Mouse (Mus musculus): ENCODE data around the gene March10. TPM values are rescaled to one million over a fixed set of nuclear protein-coding genes. Genes with fewer than 3 reads are reported as not detected.

Gene March10
- polyA plus RNA-seq, 2 experiments = not detected

- Histone ChIP-seq H3K36me3 (replicated peaks; ENCODE audit: control insufficient read depth, insufficient read depth, low read depth) (no peaks in the 10 kb centered on the region), H3K4me2 (ENCODE audit: low read depth) (no peak overlapping the region), H3K4me1 (replicated peaks; ENCODE audit: control insufficient read depth in 2 of 2, insufficient read depth in 2 of 2, low read length in 1 of 2) (no peaks in the 10 kb centered on the region), H3K27me3 (ENCODE audit: control insufficient read depth, insufficient read depth, low read length) (no peaks in the 10 kb centered on the region), H3K9me3 (ENCODE audit: control insufficient read depth, low read length) (no peaks in the 10 kb centered on the region), H3K4me3 (ENCODE audit: insufficient read depth in 1 of 2, low read depth in 2 of 2, low read length in 2 of 2) (no peak overlapping the region), H3K27ac (no peak overlapping the region), H3K9ac (replicated peaks) (no peak overlapping the region)
- TF ChIP-seq CTCF (IDR thresholded peaks at IDR 0.05; ENCODE audit: low read depth) (no peak), EP300 (IDR thresholded peaks at IDR 0.05; ENCODE audit: low read depth) (no peak)
- ATAC-seq (ENCODE audit: insufficient read depth) (no peak), DNase-seq (ENCODE audit: low read depth in 3 of 3, low spot score in 3 of 3) (no peak)
- 90% methylated on average over 9 of the region's 9 CpGs for WGBS (ENCODE audit: insufficient replicate concordance)
These were observed 71.3 kb downstream of the March10 start for GRCm38 (mm10) chr11:105385266-105385665.

GRCm38 (mm10) chr11:105375821-105376235 lies 80.7 kb downstream of the March10 start:
- Histone ChIP-seq H3K4me1 (replicated peaks; ENCODE audit: control insufficient read depth in 2 of 2, insufficient read depth in 2 of 2, low read length in 1 of 2) (peaks cover 15 to 21% of the 10 kb centered on the region in 2 experiments), H3K4me3 (ENCODE audit: insufficient read depth in 1 of 2, low read depth in 2 of 2, low read length in 2 of 2) (no peak overlapping the region), H3K36me3 (replicated peaks; ENCODE audit: control insufficient read depth, insufficient read depth, low read depth) (no peaks in the 10 kb centered on the region), H3K27me3 (ENCODE audit: control insufficient read depth, insufficient read depth, low read length) (no peaks in the 10 kb centered on the region), H3K27ac (no peak overlapping the region), H3K4me2 (ENCODE audit: low read depth) (no peak overlapping the region), H3K9me3 (ENCODE audit: control insufficient read depth, low read length) (no peaks in the 10 kb centered on the region), H3K9ac (replicated peaks) (no peak overlapping the region)
- DNase-seq (ENCODE audit: low read depth in 3 of 3, low spot score in 3 of 3) (no peak), ATAC-seq (ENCODE audit: insufficient read depth) (no peak)
- WGBS (ENCODE audit: insufficient replicate concordance) = 64% methylated on average over 1 of the region's 1 CpGs
- TF ChIP-seq CTCF (IDR thresholded peaks at IDR 0.05; ENCODE audit: low read depth) = no peak
- TF ChIP-seq EP300 (IDR thresholded peaks at IDR 0.05; ENCODE audit: low read depth) = no peak

- no peaks in the 10 kb centered on the region for H3K9me3 ChIP-seq (ENCODE audit: control insufficient read depth, low read length)
- no peaks in the 10 kb centered on the region for H3K36me3 ChIP-seq (replicated peaks; ENCODE audit: control insufficient read depth, insufficient read depth, low read depth)
- H3K9ac ChIP-seq (replicated peaks) = 0 out of 2 replicates have a peak overlapping the region, but pooled peaks have one; percentile 2
- peaks cover 15 to 21% of the 10 kb centered on the region in 2 experiments for H3K4me1 ChIP-seq (replicated peaks; ENCODE audit: control insufficient read depth in 2 of 2, insufficient read depth in 2 of 2, low read length in 1 of 2)
- H3K27ac ChIP-seq = peak overlapping the region; percentile 8
- H3K4me3 ChIP-seq (ENCODE audit: insufficient read depth in 1 of 2, low read depth in 2 of 2, low read length in 2 of 2) = no peak overlapping the region
- WGBS (ENCODE audit: insufficient replicate concordance) = 37% methylated on average over 10 of the region's 10 CpGs
- peak; percentile 69 for ATAC-seq (ENCODE audit: insufficient read depth)
- TF ChIP-seq CTCF (IDR thresholded peaks at IDR 0.05; ENCODE audit: low read depth) (peak; percentile 26), EP300 (IDR thresholded peaks at IDR 0.05; ENCODE audit: low read depth) (peak; percentile 55)
- peak overlapping the region; percentile 33 for H3K4me2 ChIP-seq (ENCODE audit: low read depth)
- DNase-seq (ENCODE audit: low read depth in 3 of 3, low spot score in 3 of 3) = no peak
- H3K27me3 ChIP-seq (ENCODE audit: control insufficient read depth, insufficient read depth, low read length) = no peaks in the 10 kb centered on the region
These were observed 81.9 kb downstream of the March10 start for GRCm38 (mm10) chr11:105374526-105375175.

DNA sequence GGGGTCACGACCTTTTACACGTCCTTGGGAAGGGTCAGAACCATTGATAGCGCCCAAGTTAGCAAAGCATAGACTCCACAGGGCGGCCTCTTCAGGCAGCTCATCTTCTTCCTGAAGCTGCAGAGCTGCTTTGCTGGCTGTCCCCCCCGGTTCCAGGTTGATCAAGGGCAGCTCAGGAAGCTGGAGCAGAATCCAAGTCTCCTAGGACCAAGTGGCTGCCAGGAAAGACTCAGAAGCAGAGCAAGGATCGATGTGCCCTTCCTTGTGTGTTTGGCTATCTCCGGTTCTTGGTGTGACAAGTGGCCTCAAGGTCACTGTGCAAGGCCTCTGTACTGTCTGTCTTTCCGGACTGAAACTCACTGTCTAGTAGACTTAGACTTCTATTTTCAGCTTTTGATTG lies 82.7 kb downstream of the March10 start:
- Histone ChIP-seq H3K36me3 (replicated peaks; ENCODE audit: control insufficient read depth, insufficient read depth, low read depth) (no peaks in the 10 kb centered on the region), H3K4me3 (ENCODE audit: insufficient read depth in 1 of 2, low read depth in 2 of 2, low read length in 2 of 2) (no peak overlapping the region), H3K4me2 (ENCODE audit: low read depth) (no peak overlapping the region), H3K9ac (replicated peaks) (no peak overlapping the region), H3K27me3 (ENCODE audit: control insufficient read depth, insufficient read depth, low read length) (no peaks in the 10 kb centered on the region), H3K4me1 (replicated peaks; ENCODE audit: control insufficient read depth in 2 of 2, insufficient read depth in 2 of 2, low read length in 1 of 2) (peaks cover 15 to 23% of the 10 kb centered on the region in 2 experiments), H3K27ac (no peak overlapping the region), H3K9me3 (ENCODE audit: control insufficient read depth, low read length) (no peaks in the 10 kb centered on the region)
- ATAC-seq (ENCODE audit: insufficient read depth) (no peak), DNase-seq (ENCODE audit: low read depth in 3 of 3, low spot score in 3 of 3) (no peak)
- no peak for TF ChIP-seq EP300 (IDR thresholded peaks at IDR 0.05; ENCODE audit: low read depth)
- TF ChIP-seq CTCF (IDR thresholded peaks at IDR 0.05; ENCODE audit: low read depth) = no peak
- WGBS (ENCODE audit: insufficient replicate concordance) = 55% methylated on average over 8 of the region's 8 CpGs

DNA sequence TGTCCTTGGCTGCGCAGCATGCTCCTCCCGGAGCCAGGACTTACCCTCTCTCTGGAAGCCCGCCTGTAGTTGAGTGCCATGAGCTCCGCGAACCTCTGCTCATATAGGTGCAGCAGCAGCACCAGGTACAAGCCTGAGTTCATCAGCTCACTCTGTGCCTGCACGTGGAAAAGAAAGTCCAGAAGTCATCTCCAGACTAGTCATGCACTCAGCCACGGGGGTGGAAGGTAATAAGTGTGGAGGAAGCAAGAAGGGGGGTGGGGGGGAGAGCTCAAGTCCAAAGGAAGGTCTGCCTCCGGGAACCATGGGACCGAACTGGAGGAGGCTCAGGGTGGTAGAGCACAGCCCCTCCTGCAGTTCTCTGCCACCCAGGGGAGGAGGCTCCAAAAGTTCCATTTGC lies 84.7 kb downstream of the March10 start:
- H3K27me3 ChIP-seq (ENCODE audit: control insufficient read depth, insufficient read depth, low read length) = no peaks in the 10 kb centered on the region
- WGBS (ENCODE audit: insufficient replicate concordance) = 76% methylated on average over 9 of the region's 9 CpGs
- peaks cover 33 to 43% of the 10 kb centered on the region in 2 experiments for H3K4me1 ChIP-seq (replicated peaks; ENCODE audit: control insufficient read depth in 2 of 2, insufficient read depth in 2 of 2, low read length in 1 of 2)
- H3K4me3 ChIP-seq (ENCODE audit: insufficient read depth in 1 of 2, low read depth in 2 of 2, low read length in 2 of 2) = no peak overlapping the region
- no peak for DNase-seq (ENCODE audit: low read depth in 3 of 3, low spot score in 3 of 3)
- no peak overlapping the region for H3K4me2 ChIP-seq (ENCODE audit: low read depth)
- no peak overlapping the region for H3K9ac ChIP-seq (replicated peaks)
- ATAC-seq (ENCODE audit: insufficient read depth) = no peak
- no peak for TF ChIP-seq CTCF (IDR thresholded peaks at IDR 0.05; ENCODE audit: low read depth)
- no peak for TF ChIP-seq EP300 (IDR thresholded peaks at IDR 0.05; ENCODE audit: low read depth)
- no peaks in the 10 kb centered on the region for H3K9me3 ChIP-seq (ENCODE audit: control insufficient read depth, low read length)
- no peak overlapping the region for H3K27ac ChIP-seq
- no peaks in the 10 kb centered on the region for H3K36me3 ChIP-seq (replicated peaks; ENCODE audit: control insufficient read depth, insufficient read depth, low read depth)

Data from liver, embryonic 14.5 days (tissue).